Mouse (Mus musculus) stomach, postnatal 0 days (tissue): ENCODE measurements at regions not wholly inside any gene's neighbourhood (a gene's known extent, or its start where the extent isn't known, plus 50 kb on each side); places are given as distances from the start of the nearest gene placed in this dataset.

Experiments used
- ATAC-seq: fragments of 200-750 bp; cut with Nextera tagmentation; 2 replicates; pipeline ENCODE4 v1.8.0; 2017; ENCODE audit not compliant: low FRiP score, low TSS enrichment
- DNase-seq: peaks from one replicate; pipeline ENCODE4 v3.0.0-alpha.2; 2016; ENCODE audit warnings: low spot score
- H3K27ac ChIP-seq: fragments of 300-500 bp; sonication (generic); replicated peaks from 2 replicates; pipeline ENCODE4 v1.5.1; 2014; ENCODE audit warnings: mild to moderate bottlenecking, control low read depth
- H3K27me3 ChIP-seq: fragments of 300-500 bp; sonication (generic); 2 replicates; pipeline ENCODE4 v1.6.1; 2014; ENCODE audit warnings: low read length; ENCODE audit not compliant: control insufficient read depth, insufficient read depth
- H3K36me3 ChIP-seq: fragments of 300-500 bp; sonication (generic); 2 replicates; pipeline ENCODE4 v1.6.1; 2014; ENCODE audit warnings: low read length, mixed read lengths; ENCODE audit not compliant: control insufficient read depth, insufficient read depth
- H3K4me1 ChIP-seq: fragments of 300-500 bp; sonication (generic); replicated peaks from 2 replicates; pipeline ENCODE4 v1.6.1; 2014; ENCODE audit warnings: antibody characterized with exemption; ENCODE audit not compliant: control insufficient read depth, insufficient read depth
- H3K4me2 ChIP-seq: fragments of 300-500 bp; sonication (generic); replicated peaks from 2 replicates; pipeline ENCODE4 v1.6.1; 2014; ENCODE audit warnings: low read depth, mild to moderate bottlenecking, control low read depth, moderate library complexity
- H3K4me3 ChIP-seq: fragments of 300-500 bp; sonication (generic); 2 replicates; pipeline ENCODE4 v1.5.1; 2014; ENCODE audit warnings: low read depth, low read length, control low read depth
- H3K9ac ChIP-seq: fragments of 300-500 bp; sonication (generic); 2 replicates; pipeline ENCODE4 v1.6.1; 2014; ENCODE audit warnings: mild to moderate bottlenecking, low read length, control low read depth, mixed read lengths
- H3K9me3 ChIP-seq: fragments of 300-500 bp; sonication (generic); 2 replicates; pipeline ENCODE4 v1.6.1; 2016; ENCODE audit warnings: low read length; ENCODE audit not compliant: control insufficient read depth
- CTCF ChIP-seq: IDR thresholded peaks from 2 replicates; pipeline ENCODE4 v1.5.1; 2016; ENCODE audit warnings: antibody characterized with exemption, low read depth, mild to moderate bottlenecking, moderate library complexity
- EP300 ChIP-seq: optimal IDR thresholded peaks from 2 replicates; pipeline ENCODE3; 2016; ENCODE audit warnings: antibody characterized with exemption
- WGBS: fragments of 180-500 bp; shearing (Covaris S2); extraction: QIAGEN DNeasy Blood & Tissue Kit; methylation state at CpG from one replicate; pipeline ENCODE4 v1.1.7; 2014; 5-methylcytosine and 5-hydroxymethylcytosine counted together

GRCm38 (mm10) chr17:84865566-84865965, 75.0 kb upstream of the Lrpprc start:
- no peaks in the 10 kb centered on the region for H3K9me3 ChIP-seq
- no peaks in the 10 kb centered on the region for H3K36me3 ChIP-seq
- no peak overlapping the region for H3K4me3 ChIP-seq
- DNase-seq, result no peak
- 62% methylated on average over 3 of the region's 3 CpGs for WGBS
- ATAC-seq, result no peak
- no peaks in the 10 kb centered on the region for H3K4me1 ChIP-seq
- H3K9ac ChIP-seq, result no peak overlapping the region
- no peaks in the 10 kb centered on the region for H3K27me3 ChIP-seq
- no peak overlapping the region for H3K27ac ChIP-seq
- TF ChIP-seq CTCF (no peak), EP300 (no peak)
- no peak overlapping the region for H3K4me2 ChIP-seq

- Histone ChIP-seq H3K4me1 (no peaks in the 10 kb centered on the region), H3K4me2 (no peak overlapping the region), H3K9ac (no peak overlapping the region), H3K27ac (no peak overlapping the region), H3K27me3 (no peaks in the 10 kb centered on the region), H3K4me3 (no peak overlapping the region), H3K9me3 (no peaks in the 10 kb centered on the region), H3K36me3 (no peaks in the 10 kb centered on the region)
- TF ChIP-seq EP300, result no peak
- TF ChIP-seq CTCF, result no peak
- WGBS, result 89% methylated on average over 3 of the region's 3 CpGs
- DNase-seq (no peak), ATAC-seq (no peak)
Observed at GRCm38 (mm10) chr17:84869074-84869722, 78.6 kb upstream of the Lrpprc start.

DNA sequence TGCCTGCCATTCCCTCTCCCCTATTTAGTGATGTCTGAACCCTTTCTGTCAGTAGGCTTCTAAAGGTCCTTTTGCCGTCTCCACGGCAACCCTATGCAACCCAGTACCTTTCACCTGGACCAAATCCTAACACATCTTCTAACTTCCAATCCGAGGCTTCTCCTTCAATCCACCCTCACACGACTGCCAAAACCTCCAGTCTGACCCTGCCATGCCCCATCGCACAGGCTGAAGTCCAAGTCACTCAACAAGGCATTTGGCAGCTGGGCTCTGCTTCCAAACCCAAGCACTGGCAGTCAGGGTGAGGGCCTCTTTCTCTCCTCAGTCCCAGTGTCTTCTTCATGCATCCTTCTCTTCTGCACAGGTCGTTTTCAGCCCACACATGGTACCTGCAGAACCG, 83.0 kb upstream of the Lrpprc start:
- H3K4me1 ChIP-seq, result no peaks in the 10 kb centered on the region

DNA sequence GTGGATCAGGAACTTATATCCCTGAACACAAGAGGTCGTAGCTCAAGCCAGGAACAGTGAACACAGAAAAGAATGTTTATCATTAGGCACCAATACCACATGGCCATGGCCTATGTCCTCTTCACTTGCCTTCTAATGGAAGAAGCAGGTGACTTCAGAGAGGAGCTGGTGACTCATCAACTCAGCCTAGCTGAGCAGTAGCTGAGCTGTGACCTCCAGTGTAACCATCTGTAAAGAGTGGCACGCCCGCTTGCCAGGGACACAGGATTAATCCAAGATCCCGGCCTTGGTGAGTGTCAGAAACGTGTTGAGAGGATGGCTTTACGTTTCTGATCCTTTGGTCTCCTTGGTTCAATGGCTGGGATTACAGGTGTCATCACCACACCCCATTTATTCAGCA, 82.0 kb upstream of the Ppm1b start:
- Histone ChIP-seq H3K36me3 (no peaks in the 10 kb centered on the region), H3K9ac (no peak overlapping the region), H3K4me3 (no peak overlapping the region), H3K27me3 (no peaks in the 10 kb centered on the region), H3K4me2 (no peak overlapping the region), H3K27ac (no peak overlapping the region), H3K9me3 (no peaks in the 10 kb centered on the region), H3K4me1 (no peaks in the 10 kb centered on the region)
- 65% methylated on average over 6 of the region's 6 CpGs for WGBS
- TF ChIP-seq EP300, result no peak
- TF ChIP-seq CTCF, result no peak
- ATAC-seq, result no peak
- DNase-seq, result no peak

More for the DNA sequence above, 83.0 kb upstream of the Lrpprc start:
- ATAC-seq (no peak), DNase-seq (no peak)
- H3K9me3 ChIP-seq, result no peaks in the 10 kb centered on the region
- H3K27ac ChIP-seq, result no peak overlapping the region
- no peak overlapping the region for H3K9ac ChIP-seq
- no peak overlapping the region for H3K4me2 ChIP-seq
- H3K36me3 ChIP-seq, result no peaks in the 10 kb centered on the region
- H3K4me3 ChIP-seq, result no peak overlapping the region
- no peaks in the 10 kb centered on the region for H3K27me3 ChIP-seq
- no peak for TF ChIP-seq EP300
- TF ChIP-seq CTCF, result no peak
- WGBS, result 81% methylated on average over 7 of the region's 7 CpGs

DNA sequence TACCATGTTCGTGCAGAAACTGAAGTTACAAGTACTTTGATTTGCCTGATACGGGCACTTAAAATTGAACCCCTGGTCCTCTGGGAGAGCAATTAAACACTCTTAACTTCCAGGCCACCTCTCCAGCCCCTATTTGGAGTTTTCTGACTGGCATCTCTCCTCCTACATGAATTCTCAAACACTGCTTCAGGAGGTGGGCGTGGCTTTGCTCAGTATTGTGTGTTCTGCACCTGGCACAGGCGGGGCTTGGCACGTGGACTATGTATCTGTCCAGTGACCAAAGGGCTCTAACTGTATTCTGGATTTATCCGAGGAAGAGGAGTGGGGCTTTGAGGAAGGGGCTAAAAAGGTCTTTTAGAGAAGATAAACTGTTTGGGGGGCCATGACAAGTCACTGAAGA, 81.5 kb upstream of the Ppm1b start:
- H3K27ac ChIP-seq, result no peak overlapping the region
- H3K9me3 ChIP-seq, result no peaks in the 10 kb centered on the region
- WGBS, result 50% methylated on average over 6 of the region's 6 CpGs
- TF ChIP-seq CTCF (no peak), EP300 (no peak)
- H3K36me3 ChIP-seq, result no peaks in the 10 kb centered on the region
- H3K27me3 ChIP-seq, result no peaks in the 10 kb centered on the region
- H3K9ac ChIP-seq, result no peak overlapping the region
- 0 out of 2 replicates have a peak, but pooled peaks have one; percentile 39 for ATAC-seq
- H3K4me1 ChIP-seq, result no peaks in the 10 kb centered on the region
- no peak overlapping the region for H3K4me3 ChIP-seq
- H3K4me2 ChIP-seq, result no peak overlapping the region
- peak; percentile 72 for DNase-seq

DNA sequence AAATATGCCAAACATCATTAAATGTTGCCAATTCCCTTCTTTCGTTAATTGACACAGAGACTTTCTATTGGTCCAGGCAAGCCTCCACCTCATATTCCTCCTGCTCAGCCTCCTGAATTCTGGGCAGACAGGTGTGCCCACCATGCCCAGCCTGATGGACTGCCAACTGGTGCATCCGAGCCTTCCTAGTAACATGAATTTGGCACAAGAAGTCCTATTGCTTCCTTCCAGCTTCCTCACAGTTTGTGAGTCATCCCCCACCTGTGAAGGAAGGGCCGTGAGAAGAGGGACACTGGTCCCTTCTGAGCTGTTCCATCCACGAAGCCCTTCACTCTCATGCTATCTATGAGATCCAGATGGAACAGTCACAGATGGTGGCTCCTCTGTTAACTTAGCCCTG, 80.5 kb upstream of the Ppm1b start:
- DNase-seq (no peak), ATAC-seq (no peak)
- Histone ChIP-seq H3K27me3 (no peaks in the 10 kb centered on the region), H3K4me1 (no peaks in the 10 kb centered on the region), H3K4me2 (no peak overlapping the region), H3K9me3 (no peaks in the 10 kb centered on the region), H3K9ac (no peak overlapping the region), H3K4me3 (no peak overlapping the region), H3K36me3 (no peaks in the 10 kb centered on the region), H3K27ac (no peak overlapping the region)
- 85% methylated on average over 4 of the region's 4 CpGs for WGBS
- TF ChIP-seq CTCF, result no peak
- TF ChIP-seq EP300, result no peak
